Comparison of ENCODE assay signal across 9 mouse cellular contexts in the genomic region with DNA sequence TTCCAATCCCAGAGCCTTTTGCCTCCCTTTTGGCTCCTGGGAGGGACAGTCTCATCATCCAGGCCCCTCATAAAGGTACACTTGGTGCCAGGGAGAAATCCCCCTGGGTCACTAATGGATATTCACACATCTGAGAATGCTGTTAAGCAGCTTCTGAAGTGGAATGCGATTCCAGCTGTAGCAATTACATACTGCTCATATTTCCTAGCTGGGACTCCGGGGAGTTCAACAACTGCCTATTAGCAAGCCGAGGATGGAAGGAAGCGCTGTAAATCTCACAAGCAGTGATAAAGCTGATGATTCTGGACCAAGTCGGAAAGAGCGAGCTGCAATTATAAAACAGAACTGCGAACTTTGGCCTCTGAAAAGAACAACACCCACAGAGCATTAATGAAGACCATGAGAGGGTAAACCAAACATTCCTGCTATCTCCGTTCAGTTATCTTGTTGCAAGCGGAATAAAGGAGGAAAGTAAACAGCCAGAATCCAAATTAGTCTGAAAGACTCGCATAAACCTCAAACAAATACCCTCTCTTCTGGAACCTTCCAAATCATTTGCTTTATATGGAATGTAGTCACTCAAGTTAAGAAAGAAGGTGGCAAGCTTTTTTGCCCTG.
DNase-seq lines count a peak whose midpoint lies in the region; ATAC-seq and TF ChIP-seq lines count a peak whose summit lies in the region.
"Had no signal": no experiment of that assay in that cellular context is flagged by ENCODE, and none has a peak within 500 bp of the region (broad histone marks: within the 10 kb centered on the region; RNA-seq: fewer than 3 reads in every experiment).

No protein-coding gene starts in this region.

- H3K9me3 ChIP-seq in heart, embryonic 10.5 days, result no peaks in the 10 kb centered on the region
- H3K9me3 ChIP-seq: G1E had no signal

- no peak for TF ChIP-seq POLR2A in testis, adult 2 months (IDR thresholded peaks at IDR 0.05; ENCODE audit: control insufficient read depth, low read depth, low read length)

- H3K27ac ChIP-seq in testis, adult 2 months (ENCODE audit: control insufficient read depth, insufficient read depth, low read depth, low read length), result 0 out of 2 replicates have a peak overlapping the region, but pooled peaks have one; percentile 55
- H3K27ac ChIP-seq in heart, embryonic 10.5 days, result peak overlapping the region; percentile 76
- peak overlapping the region; percentile 80 for H3K27ac ChIP-seq in macrophage

- H3K4me1 ChIP-seq in testis, adult 2 months (ENCODE audit: control insufficient read depth, insufficient read depth, low read length), result no peaks in the 10 kb centered on the region; the same call in 1 of the 2 replicates
- peaks cover 13% of the 10 kb centered on the region; the same call in 1 of the 2 replicates for H3K4me1 ChIP-seq in heart, embryonic 10.5 days

- intact Hi-C loops in left cerebral cortex, postnatal 14 days (cut with DNase I), result no loop called here

- no peak for TF ChIP-seq CTCF in testis, adult 2 months (IDR thresholded peaks at IDR 0.05; ENCODE audit: control insufficient read depth, insufficient read depth, insufficient replicate concordance, low read depth, low read length)

- no peak for DNase-seq in testis, postnatal 10 days (ENCODE audit: low spot score)
- no peak for DNase-seq in heart, embryonic 10.5 days (ENCODE audit: low spot score)
- DNase-seq in kidney, adult 8-10 months, result peak; percentile 5 to 17
- DNase-seq in left cerebral cortex, adult 11 months (ENCODE audit: low spot score), result no peak
- no peak for DNase-seq in left cerebral cortex, postnatal 14 days (ENCODE audit: low spot score in 2 of 2)

- no peaks in the 10 kb centered on the region for H3K27me3 ChIP-seq in testis, adult 2 months (ENCODE audit: control insufficient read depth, insufficient read depth, low read length)
- no peaks in the 10 kb centered on the region for H3K27me3 ChIP-seq in heart, embryonic 10.5 days (ENCODE audit: insufficient read depth, poor library complexity, severe bottlenecking)

- no peaks in the 10 kb centered on the region for H3K36me3 ChIP-seq in testis, adult 2 months (ENCODE audit: control insufficient read depth, insufficient read depth, low read length)
- H3K36me3 ChIP-seq in heart, embryonic 10.5 days, result no peaks in the 10 kb centered on the region
- H3K36me3 ChIP-seq in macrophage (ENCODE audit: inconsistent target), result no peaks in the 10 kb centered on the region
- H3K36me3 ChIP-seq: G1E had no signal

- no peaks in the 10 kb centered on the region for H3K79me2 ChIP-seq in macrophage (ENCODE audit: inconsistent target)

- no peak for ATAC-seq in granulocyte monocyte progenitor cell, adult 5-6 weeks (replicated peaks; ENCODE audit: poor library complexity, severe bottlenecking)

- no peak overlapping the region for H3K4me3 ChIP-seq in testis, adult 2 months (ENCODE audit: control insufficient read depth, low read depth, low read length)
- no peak overlapping the region for H3K4me3 ChIP-seq in heart, embryonic 10.5 days
- no peak overlapping the region for H3K4me3 ChIP-seq in macrophage (ENCODE audit: inconsistent target)

- 22% methylated on average over 10 of the region's 10 CpGs for WGBS in heart, embryonic 10.5 days
- WGBS in macrophage (ENCODE audit: missing documents), result 85% methylated on average over 10 of the region's 10 CpGs

Comparison
In these comparisons a context has a peak if more than half of its experiments do, and no peak if none do; other contexts are left out.
1. DNase-seq: peak in kidney, adult 8-10 months (2 of 2); none in testis, postnatal 10 days (single experiment), heart, embryonic 10.5 days (single experiment), left cerebral cortex, adult 11 months (single experiment) and left cerebral cortex, postnatal 14 days (0 of 2).
2. Peak in every context shown above with its lines, with median percentiles within 50 percentile points of each other: H3K27ac ChIP-seq.